Mouse (Mus musculus) thymus, adult 2 months (tissue): ENCODE data around the gene Fam210b. TPM values are rescaled to one million over a fixed set of nuclear protein-coding genes. Genes with fewer than 3 reads are reported as not detected.

ENCODE experiments used
- DNase-seq: peaks from one replicate; pipeline ENCODE4 v3.0.0; 2021
- H3K27ac ChIP-seq: fragments of 200-500 bp; 2 replicates; pipeline ENCODE4 v1.5.1; 2012; ENCODE audit warnings: low read length, control low read depth; ENCODE audit not compliant: control insufficient read depth, insufficient read depth
- H3K27me3 ChIP-seq: fragments of 200-500 bp; 2 replicates; pipeline ENCODE4 v1.6.1; 2012; ENCODE audit warnings: mild to moderate bottlenecking, low read length, moderate library complexity, mixed read lengths; ENCODE audit not compliant: control insufficient read depth, insufficient read depth
- H3K36me3 ChIP-seq: fragments of 200-500 bp; 2 replicates; pipeline ENCODE4 v1.6.1; 2012; ENCODE audit warnings: mild to moderate bottlenecking, low read length, moderate library complexity; ENCODE audit not compliant: control insufficient read depth, insufficient read depth
- H3K4me1 ChIP-seq: fragments of 200-500 bp; replicated peaks from 2 replicates; pipeline ENCODE4 v1.6.1; 2012; ENCODE audit warnings: low read length; ENCODE audit not compliant: control insufficient read depth, insufficient read depth
- H3K4me3 ChIP-seq: fragments of 200-500 bp; 2 replicates; pipeline ENCODE4 v1.5.1; 2012; ENCODE audit warnings: mild to moderate bottlenecking, low read length, control low read depth, moderate library complexity; ENCODE audit not compliant: control insufficient read depth, insufficient read depth
- CTCF ChIP-seq: fragments of 200-500 bp; IDR thresholded peaks from 2 replicates; pipeline ENCODE4 v1.5.1; 2012; ENCODE audit warnings: mild to moderate bottlenecking, control low read depth, low read length, moderate library complexity, borderline replicate concordance; ENCODE audit not compliant: control insufficient read depth, poor library complexity, insufficient read depth; ENCODE audit errors: extremely low read depth
- POLR2A ChIP-seq: fragments of 200-500 bp; IDR thresholded peaks from 2 replicates; pipeline ENCODE4 v1.6.1; 2012; ENCODE audit warnings: mild to moderate bottlenecking, low read length, control low read depth, moderate library complexity; ENCODE audit not compliant: control insufficient read depth, poor library complexity, insufficient read depth; ENCODE audit errors: extremely low read depth
- WGBS: fragments of 180-500 bp; shearing (Covaris S2); methylation state at CpG from one replicate; pipeline ENCODE4 v1.1.7; 2018; 5-methylcytosine and 5-hydroxymethylcytosine counted together
- polyA plus RNA-seq: library from polyadenylated mRNA; depleted of rRNA; stranded (reverse); fragments of >200 nt; gene quantifications from 2 replicates; pipeline ENCODE4 v1.2.3, GENCODE M21; 2012; rRNA removed

Fam210b gene
- polyA plus RNA-seq, 1 experiment, result 6.9 TPM

GRCm38 (mm10) chr2:172394052-172394392 lies 48.7 kb downstream of the Fam210b start:
- TF ChIP-seq POLR2A (no peak), CTCF (no peak)
- DNase-seq, result no peak
- Histone ChIP-seq H3K27me3 (no peaks in the 10 kb centered on the region), H3K36me3 (no peaks in the 10 kb centered on the region), H3K4me3 (peak overlapping the region; percentile 33; the same call in 1 of the 2 replicates), H3K27ac (peak overlapping the region; percentile 29; the same call in 1 of the 2 replicates), H3K4me1 (peaks cover 59% of the 10 kb centered on the region)
- WGBS, result 59% methylated on average over 2 of the region's 2 CpGs

- Histone ChIP-seq H3K4me3 (no peak overlapping the region), H3K27me3 (no peaks in the 10 kb centered on the region), H3K27ac (no peak overlapping the region), H3K4me1 (peaks cover 65% of the 10 kb centered on the region), H3K36me3 (no peaks in the 10 kb centered on the region)
- 89% methylated on average over 4 of the region's 4 CpGs for WGBS
- TF ChIP-seq CTCF, result no peak
- DNase-seq, result no peak
These were observed 49.3 kb downstream of the Fam210b start for GRCm38 (mm10) chr2:172394671-172395070.

- Histone ChIP-seq H3K4me3 (no peak overlapping the region), H3K4me1 (peaks cover 65% of the 10 kb centered on the region), H3K27me3 (no peaks in the 10 kb centered on the region), H3K27ac (no peak overlapping the region), H3K36me3 (no peaks in the 10 kb centered on the region)
- no peak for DNase-seq
- TF ChIP-seq CTCF (no peak), POLR2A (no peak)
- 80% methylated on average over 9 of the region's 9 CpGs for WGBS
These were observed 50.6 kb downstream of the Fam210b start for GRCm38 (mm10) chr2:172395961-172396360.

DNA sequence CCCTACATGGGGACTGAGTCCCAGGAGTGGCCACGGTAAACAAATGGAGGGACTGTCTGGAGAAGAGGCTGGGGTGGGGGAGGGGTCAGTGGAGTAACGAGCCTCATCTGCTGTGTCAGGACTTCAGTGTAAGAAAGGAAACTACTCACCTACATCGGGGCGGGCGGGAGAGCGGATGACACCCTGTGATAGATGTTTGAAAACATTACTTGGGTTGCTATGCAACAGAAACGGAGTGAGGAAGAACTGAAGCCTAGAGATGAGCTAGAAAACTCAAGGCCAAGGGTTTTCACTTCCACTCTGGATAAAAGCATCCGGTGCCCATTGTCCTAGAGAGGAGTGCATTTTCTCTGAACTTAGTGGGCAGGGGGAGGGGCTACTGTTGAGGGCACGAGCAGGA lies 54.5 kb downstream of the Fam210b start:
- WGBS, result 20% methylated on average over 9 of the region's 9 CpGs
- Histone ChIP-seq H3K27ac (no peak overlapping the region), H3K27me3 (no peaks in the 10 kb centered on the region), H3K36me3 (no peaks in the 10 kb centered on the region), H3K4me3 (no peak overlapping the region), H3K4me1 (peaks cover 51% of the 10 kb centered on the region)
- TF ChIP-seq POLR2A (no peak), CTCF (no peak)
- DNase-seq, result peak; percentile 47

GRCm38 (mm10) chr2:172401116-172401825 lies 55.9 kb downstream of the Fam210b start:
- peak; percentile 42; the same call in 1 of the 2 replicates for TF ChIP-seq POLR2A
- TF ChIP-seq CTCF, result no peak
- H3K27me3 ChIP-seq, result no peaks in the 10 kb centered on the region
- peaks cover 44% of the 10 kb centered on the region for H3K4me1 ChIP-seq
- no peaks in the 10 kb centered on the region for H3K36me3 ChIP-seq
- 15% methylated on average over 13 of the region's 13 CpGs for WGBS
- peak overlapping the region; percentile 74 for H3K27ac ChIP-seq
- DNase-seq, result peak; percentile 43
- no peak overlapping the region for H3K4me3 ChIP-seq

DNA sequence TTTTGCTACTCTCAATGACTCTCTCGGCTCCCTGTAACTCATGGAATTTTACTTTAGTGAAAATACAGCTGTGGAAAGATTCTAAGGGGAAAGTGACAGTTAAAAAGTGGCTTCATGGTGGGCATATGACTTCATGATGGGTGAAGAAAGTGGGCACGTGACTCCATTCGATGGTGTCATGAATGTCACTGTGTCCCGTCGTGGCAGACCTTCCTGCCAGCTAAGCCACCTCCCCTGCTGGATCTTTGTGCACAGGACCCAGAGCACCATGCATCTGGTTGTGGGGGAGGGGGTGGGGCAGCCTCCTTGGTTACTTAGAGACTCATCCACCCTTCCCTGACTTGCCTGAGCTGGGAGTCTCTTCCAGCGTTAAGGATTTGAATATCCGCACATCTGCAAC lies 58.9 kb downstream of the Fam210b start:
- H3K27ac ChIP-seq, result no peak overlapping the region
- no peaks in the 10 kb centered on the region for H3K36me3 ChIP-seq
- DNase-seq, result no peak
- WGBS, result 80% methylated on average over 7 of the region's 7 CpGs
- H3K27me3 ChIP-seq, result no peaks in the 10 kb centered on the region
- peaks cover 49% of the 10 kb centered on the region for H3K4me1 ChIP-seq
- TF ChIP-seq CTCF (no peak), POLR2A (no peak)
- no peak overlapping the region for H3K4me3 ChIP-seq

- Histone ChIP-seq H3K27ac (no peak overlapping the region), H3K27me3 (no peaks in the 10 kb centered on the region), H3K36me3 (no peaks in the 10 kb centered on the region), H3K4me3 (no peak overlapping the region), H3K4me1 (peaks cover 41% of the 10 kb centered on the region)
- WGBS, result 48% methylated on average over 3 of the region's 3 CpGs
- TF ChIP-seq CTCF (no peak), POLR2A (no peak)
- no peak for DNase-seq
These were observed 59.6 kb downstream of the Fam210b start for GRCm38 (mm10) chr2:172405011-172405410.

Other genes starting within 250 kb of the Fam210b start
- gene Mc3r, start 97.1 kb upstream of the Fam210b start, polyA plus RNA-seq, result not detected in 2 replicates
- 47.7 and 52.1 TPM in 2 replicates for gene Aurka, start 25.0 kb downstream of the Fam210b start, polyA plus RNA-seq
- 79.1 and 97.7 TPM in 2 replicates for gene Cstf1, start 25.1 kb downstream of the Fam210b start, polyA plus RNA-seq
- 2.2 and 2.8 TPM in 2 replicates for gene Cass4, start 48.2 kb downstream of the Fam210b start, polyA plus RNA-seq
- 79.6 and 86.7 TPM in 2 replicates for gene Rtf2, start 95.0 kb downstream of the Fam210b start, polyA plus RNA-seq
- gene Gcnt7, start 113.0 kb downstream of the Fam210b start, polyA plus RNA-seq, result not detected in 2 replicates
- gene Fam209, start 127.0 kb downstream of the Fam210b start, polyA plus RNA-seq, result 0.42 and 0.81 TPM in 2 replicates
- gene Tfap2c, start 204.0 kb downstream of the Fam210b start, polyA plus RNA-seq, result 0.69 and 0.92 TPM in 2 replicates